8 mouse cellular contexts compared by ENCODE assay signal in genomic region chr10:69924321-69924720, GRCm38 (mm10).
A peak's percentile ranks its signal among the peaks of the same experiment; 100 is the strongest.
DNase-seq lines count a peak whose midpoint lies in the region; ATAC-seq lines count a peak whose summit lies in the region.

No protein-coding gene starts in this region.

- H3K36me3 ChIP-seq in embryonic facial prominence, embryonic 15.5 days, result no peaks in the 10 kb centered on the region
- no peaks in the 10 kb centered on the region for H3K36me3 ChIP-seq in limb, embryonic 13.5 days

- H3K9ac ChIP-seq in embryonic facial prominence, embryonic 15.5 days, result no peak overlapping the region
- H3K9ac ChIP-seq in limb, embryonic 13.5 days, result no peak overlapping the region

- H3K4me2 ChIP-seq in embryonic facial prominence, embryonic 15.5 days (replicated peaks), result peak overlapping the region; percentile 54
- peak overlapping the region; percentile 69 for H3K4me2 ChIP-seq in limb, embryonic 13.5 days (replicated peaks)

- 13% methylated on average over 11 of the region's 11 CpGs for WGBS in embryonic facial prominence, embryonic 15.5 days
- 6% methylated on average over 11 of the region's 11 CpGs for whole genome bisulfite sequencing in limb, embryonic 13.5 days

- peaks cover 40% of the 10 kb centered on the region for H3K4me1 ChIP-seq in embryonic facial prominence, embryonic 15.5 days
- peaks cover 57% of the 10 kb centered on the region for H3K4me1 ChIP-seq in limb, embryonic 13.5 days

- H3K9me3 ChIP-seq in embryonic facial prominence, embryonic 15.5 days (replicated peaks), result no peaks in the 10 kb centered on the region
- no peaks in the 10 kb centered on the region for H3K9me3 ChIP-seq in limb, embryonic 13.5 days

- no peak overlapping the region for H3K27ac ChIP-seq in embryonic facial prominence, embryonic 15.5 days (replicated peaks)
- H3K27ac ChIP-seq in limb, embryonic 13.5 days, result no peak overlapping the region

- 0 out of 2 replicates have a peak, but pooled peaks have one; percentile 13 for ATAC-seq in embryonic facial prominence, embryonic 15.5 days (ENCODE audit: insufficient number of reproducible peaks, low FRiP score, low TSS enrichment, low read depth)
- ATAC-seq in limb, embryonic 13.5 days (ENCODE audit: low FRiP score, low read depth), result no peak
- no peak for ATAC-seq in erythroid progenitor cell, adult 5-6 weeks (replicated peaks; ENCODE audit: low FRiP score, poor library complexity, severe bottlenecking)

- DNase-seq in embryo, embryonic 10 days (ENCODE audit: low spot score), result peak; percentile 45
- DNase-seq in embryo, embryonic 10.5 days (ENCODE audit: low spot score), result no peak
- DNase-seq in heart, postnatal 4 days, result peak; percentile 14
- peak; percentile 23 for DNase-seq in neural tube, embryonic 10.5 days (ENCODE audit: extremely low spot score, low spot score)
- DNase-seq in frontal cortex, postnatal 10 days (ENCODE audit: low spot score in 2 of 2), result no peak

- no peaks in the 10 kb centered on the region for H3K27me3 ChIP-seq in embryonic facial prominence, embryonic 15.5 days
- no peaks in the 10 kb centered on the region for H3K27me3 ChIP-seq in limb, embryonic 13.5 days

- 0 out of 2 replicates have a peak overlapping the region, but pooled peaks have one; percentile 6 for H3K4me3 ChIP-seq in embryonic facial prominence, embryonic 15.5 days (replicated peaks)
- H3K4me3 ChIP-seq in limb, embryonic 13.5 days, result peak overlapping the region; percentile 38

Comparison
In these comparisons a context has a peak if more than half of its experiments do, and no peak if none do; other contexts are left out.
1. DNase-seq: peak in embryo, embryonic 10 days (single experiment), heart, postnatal 4 days (single experiment) and neural tube, embryonic 10.5 days (single experiment); none in embryo, embryonic 10.5 days (single experiment) and frontal cortex, postnatal 10 days (0 of 2).